ENCODE assay signal across 7 mouse cellular contexts in the genomic region with DNA sequence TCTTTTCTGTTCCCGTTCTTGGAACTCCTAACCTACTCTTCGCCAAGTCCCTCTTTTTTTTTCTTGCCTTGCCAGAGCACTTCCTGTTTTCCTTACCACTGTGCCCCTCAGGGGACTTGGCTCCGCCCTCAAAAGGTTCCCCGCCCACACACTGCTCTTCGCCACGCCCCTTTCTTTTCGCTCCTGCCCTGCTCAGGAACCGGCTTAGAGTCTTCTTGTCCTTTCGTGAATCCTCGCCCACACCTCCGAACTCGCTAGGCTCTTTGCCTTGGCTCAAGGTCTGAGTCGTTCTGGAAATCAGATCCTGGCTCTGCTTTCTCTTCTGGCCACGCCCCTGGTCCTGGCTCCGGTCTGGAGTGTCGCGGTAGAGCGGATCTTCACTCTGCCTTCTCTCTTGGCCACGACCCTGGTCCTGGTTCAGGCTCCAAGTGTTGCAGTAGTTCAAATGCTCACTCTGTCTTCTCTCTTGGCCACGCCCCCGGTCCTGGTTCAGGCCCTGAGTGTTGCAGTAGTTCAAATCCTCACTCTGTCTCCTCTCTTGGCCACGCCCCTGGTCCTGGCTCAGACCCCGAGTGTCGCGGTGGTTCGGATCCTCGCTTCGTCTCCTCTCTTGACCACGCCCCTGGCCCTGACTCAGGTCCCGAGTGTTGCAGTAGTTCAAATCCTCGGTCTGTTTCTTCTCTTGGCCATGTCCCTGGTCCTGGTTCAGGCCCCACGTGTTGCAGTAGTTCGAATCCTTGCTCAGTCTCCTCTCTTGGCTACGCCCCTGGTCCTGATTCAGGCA. TPM values are rescaled to one million over a fixed set of nuclear protein-coding genes. Genes with fewer than 3 reads are reported as not detected.
DNase-seq lines count a peak whose midpoint lies in the region; ATAC-seq and TF ChIP-seq lines count a peak whose summit lies in the region.

No protein-coding gene starts in this region.

- ATAC-seq in intestine, embryonic 14.5 days (replicated peaks; ENCODE audit: low FRiP score, low TSS enrichment, low read depth) = peak; percentile 85
- ATAC-seq in midbrain, embryonic 11.5 days (ENCODE audit: low FRiP score) = peak; percentile 65

- H3K4me3 ChIP-seq in intestine, embryonic 14.5 days (ENCODE audit: low read depth, low read length) = peak overlapping the region; percentile 30
- peak overlapping the region; percentile 19; the same call in 1 of the 2 replicates for H3K4me3 ChIP-seq in midbrain, embryonic 11.5 days (ENCODE audit: low read depth, low read length)
- peak overlapping the region; percentile 67 for H3K4me3 ChIP-seq in spleen, adult 2 months (ENCODE audit: extremely low read depth, insufficient read depth, insufficient read length)

- no peaks in the 10 kb centered on the region; the same call in 1 of the 2 replicates for H3K27me3 ChIP-seq in intestine, embryonic 14.5 days (replicated peaks; ENCODE audit: control insufficient read depth, insufficient read depth, low read length)
- peaks cover 12% of the 10 kb centered on the region for H3K27me3 ChIP-seq in midbrain, embryonic 11.5 days (ENCODE audit: control insufficient read depth, insufficient read depth, low read length)
- no peaks in the 10 kb centered on the region for H3K27me3 ChIP-seq in spleen, adult 2 months (ENCODE audit: control insufficient read depth, insufficient read depth, low read length)

- intact Hi-C loops in left cerebral cortex, postnatal 4 days (cut with DNase I) = no loop called here

- peak; percentile 76 to 77 for DNase-seq in adrenal gland, adult 18-20 months (ENCODE audit: low spot score in 2 of 2)
- DNase-seq in embryo, embryonic 10.5 days (ENCODE audit: low spot score) = peak; percentile 88
- DNase-seq in gastrocnemius, postnatal 25 days = peak; percentile 87
- peak; percentile 91 for DNase-seq in intestine, embryonic 14.5 days (ENCODE audit: low spot score)
- DNase-seq in left cerebral cortex, postnatal 4 days = peak; percentile 62
- DNase-seq in midbrain, embryonic 11.5 days (ENCODE audit: low spot score, missing footprints) = peak; percentile 96
- DNase-seq in spleen, adult 2 months (ENCODE audit: low read depth in 1 of 2, low spot score in 2 of 2) = peak; percentile 82 to 87

- no peaks in the 10 kb centered on the region for H3K36me3 ChIP-seq in intestine, embryonic 14.5 days (ENCODE audit: control insufficient read depth, insufficient read depth, low read length)
- H3K36me3 ChIP-seq in midbrain, embryonic 11.5 days (ENCODE audit: control insufficient read depth, insufficient read depth, low read length) = no peaks in the 10 kb centered on the region
- H3K36me3 ChIP-seq in spleen, adult 2 months (ENCODE audit: control insufficient read depth, insufficient read depth, low read length) = no peaks in the 10 kb centered on the region

- TF ChIP-seq CTCF in spleen, adult 2 months (IDR thresholded peaks at IDR 0.05; ENCODE audit: extremely low read depth, insufficient read depth, insufficient read length, insufficient replicate concordance) = no peak

- H3K27ac ChIP-seq in intestine, embryonic 14.5 days (ENCODE audit: low read depth) = peak overlapping the region; percentile 52
- H3K27ac ChIP-seq in midbrain, embryonic 11.5 days (ENCODE audit: low read depth, low read length) = no peak overlapping the region
- H3K27ac ChIP-seq in spleen, adult 2 months (ENCODE audit: insufficient read depth, low read length) = peak overlapping the region; percentile 77

- TF ChIP-seq POLR2A in spleen, adult 2 months (IDR thresholded peaks at IDR 0.05; ENCODE audit: low read depth, low read length) = peak; percentile 4; the same call in 1 of the 2 replicates

- no peak overlapping the region for H3K9ac ChIP-seq in intestine, embryonic 14.5 days (ENCODE audit: low read length)
- H3K9ac ChIP-seq in midbrain, embryonic 11.5 days (ENCODE audit: low read length) = no peak overlapping the region

- H3K4me1 ChIP-seq in intestine, embryonic 14.5 days (replicated peaks; ENCODE audit: control insufficient read depth, insufficient read depth, low read length) = no peaks in the 10 kb centered on the region
- no peaks in the 10 kb centered on the region for H3K4me1 ChIP-seq in midbrain, embryonic 11.5 days (ENCODE audit: control insufficient read depth, insufficient read depth, low read length)
- H3K4me1 ChIP-seq in spleen, adult 2 months (ENCODE audit: control insufficient read depth, insufficient read depth, insufficient read length) = no peaks in the 10 kb centered on the region

- 5% methylated on average over 34 of the region's 34 CpGs for WGBS in intestine, embryonic 14.5 days
- 5% methylated on average over 34 of the region's 34 CpGs for WGBS in midbrain, embryonic 11.5 days
- WGBS in spleen, adult 2 months = 8% methylated on average over 34 of the region's 34 CpGs

- H3K4me2 ChIP-seq in intestine, embryonic 14.5 days (ENCODE audit: low read length) = peak overlapping the region; percentile 44
- peak overlapping the region; percentile 34 for H3K4me2 ChIP-seq in midbrain, embryonic 11.5 days

- no peaks in the 10 kb centered on the region; the same call in 1 of the 2 replicates for H3K9me3 ChIP-seq in intestine, embryonic 14.5 days (ENCODE audit: control insufficient read depth, low read length)
- H3K9me3 ChIP-seq in midbrain, embryonic 11.5 days (ENCODE audit: control insufficient read depth, low read length) = no peaks in the 10 kb centered on the region

RNA-seq across cellular contexts. Expression of a gene that starts 2.2 kb away (rescaled TPM):
- total RNA-seq in adrenal gland, adult 18-20 months (2021) = under 1 TPM; 0.66 to 0.90 TPM
- total RNA-seq in gastrocnemius, postnatal 25 days (2021) = under 1 TPM in 1 of 2 experiments, not detected in 1; 0.29 TPM
- 0.78 and 1.5 TPM in 2 replicates for polyA plus RNA-seq in intestine, embryonic 14.5 days (2014; fragmentation: Nextera tagmentation; extraction: Ambion mirVana)
- 1 to 10 TPM; 6.0 to 6.2 TPM for total RNA-seq in left cerebral cortex, postnatal 4 days (2021)
- polyA plus RNA-seq in midbrain, embryonic 11.5 days (2014; fragmentation: Nextera tagmentation; extraction: Ambion mirVana) = 0.36 and 1.2 TPM in 2 replicates
- 1.6 and 2.0 TPM in 2 replicates for polyA plus RNA-seq in spleen, adult 2 months (2012; rRNA removed)

RNA-seq across cellular contexts. Expression of a gene that starts 20.7 kb away (rescaled TPM):
- total RNA-seq in adrenal gland, adult 18-20 months (2021) = 1 to 10 TPM; 1.7 to 2.6 TPM
- 1 to 10 TPM; 1.2 to 1.5 TPM for total RNA-seq in gastrocnemius, postnatal 25 days (2021)
- 0.65 and 0.86 TPM in 2 replicates for polyA plus RNA-seq in intestine, embryonic 14.5 days (2014; fragmentation: Nextera tagmentation; extraction: Ambion mirVana)
- total RNA-seq in left cerebral cortex, postnatal 4 days (2021) = 1 to 10 TPM; 1.1 TPM
- 0.22 and 0.43 TPM in 2 replicates for polyA plus RNA-seq in midbrain, embryonic 11.5 days (2014; fragmentation: Nextera tagmentation; extraction: Ambion mirVana)
- polyA plus RNA-seq in spleen, adult 2 months (2012; rRNA removed) = 34.3 and 43.5 TPM in 2 replicates

RNA-seq across cellular contexts. Expression of a gene that starts 26.5 kb away (rescaled TPM):
- 10 to 100 TPM; 45.5 to 64.9 TPM for total RNA-seq in adrenal gland, adult 18-20 months (2021)
- 10 to 100 TPM; 44.8 to 47.6 TPM for total RNA-seq in gastrocnemius, postnatal 25 days (2021)
- polyA plus RNA-seq in intestine, embryonic 14.5 days (2014; fragmentation: Nextera tagmentation; extraction: Ambion mirVana) = 94.3 and 97.3 TPM in 2 replicates
- total RNA-seq in left cerebral cortex, postnatal 4 days (2021) = 10 to 100 TPM; 35.9 to 38.1 TPM
- 77.1 and 81.5 TPM in 2 replicates for polyA plus RNA-seq in midbrain, embryonic 11.5 days (2014; fragmentation: Nextera tagmentation; extraction: Ambion mirVana)
- 74.2 and 97.6 TPM in 2 replicates for polyA plus RNA-seq in spleen, adult 2 months (2012; rRNA removed)

RNA-seq across cellular contexts. Expression of a gene that starts 31.1 kb away (rescaled TPM):
- total RNA-seq in adrenal gland, adult 18-20 months (2021) = 100 to 1,000 TPM; 180 to 223 TPM
- 100 to 1,000 TPM; 156 to 200 TPM for total RNA-seq in gastrocnemius, postnatal 25 days (2021)
- 277 and 280 TPM in 2 replicates for polyA plus RNA-seq in intestine, embryonic 14.5 days (2014; fragmentation: Nextera tagmentation; extraction: Ambion mirVana)
- total RNA-seq in left cerebral cortex, postnatal 4 days (2021) = 100 to 1,000 TPM; 162 to 164 TPM
- polyA plus RNA-seq in midbrain, embryonic 11.5 days (2014; fragmentation: Nextera tagmentation; extraction: Ambion mirVana) = 322 and 332 TPM in 2 replicates
- polyA plus RNA-seq in spleen, adult 2 months (2012; rRNA removed) = 82.0 and 91.1 TPM in 2 replicates

RNA-seq across cellular contexts. Expression of a gene that starts 36.7 kb away (rescaled TPM):
- 1 to 10 TPM; 1.8 to 2.8 TPM for total RNA-seq in adrenal gland, adult 18-20 months (2021)
- total RNA-seq in gastrocnemius, postnatal 25 days (2021) = 1 to 10 TPM in 1 of 2 experiments, under 1 TPM in 1; 0.31 to 1.4 TPM
- polyA plus RNA-seq in intestine, embryonic 14.5 days (2014; fragmentation: Nextera tagmentation; extraction: Ambion mirVana) = 76.9 and 111 TPM in 2 replicates
- total RNA-seq in left cerebral cortex, postnatal 4 days (2021) = under 1 TPM in 1 of 2 experiments, not detected in 1; 0.80 TPM
- 2.4 and 2.7 TPM in 2 replicates for polyA plus RNA-seq in midbrain, embryonic 11.5 days (2014; fragmentation: Nextera tagmentation; extraction: Ambion mirVana)
- polyA plus RNA-seq in spleen, adult 2 months (2012; rRNA removed) = 0.51 and 1.0 TPM in 2 replicates
